Mouse (Mus musculus): Measurements from ENCODE around the gene Olfr1163.
"Not testable (repeated sequence)": the region's sequence is repeated elsewhere in the genome, so short reads cannot be mapped to it uniquely, and the experiment has no call there.

Gene Olfr1163

GRCm38 (mm10) chr2:88071730-88072129 lies at the start of gene Olfr1163:
Olfr1163 (minus strand) TSS chr2:88071830.
- no peak for DNase-seq (ENCODE audit: low read depth, low spot score)

- DNase-seq (ENCODE audit: low read depth, low spot score) = no peak
Measured at GRCm38 (mm10) chr2:88093866-88094265, 22.2 kb upstream of the Olfr1163 start, which contains the start of gene Olfr1164. Olfr1164 (minus strand) TSS chr2:88093966.

- DNase-seq (ENCODE audit: low read depth, low spot score) = no peak
Measured at GRCm38 (mm10) chr2:88063587-88063986, 8.0 kb downstream of the Olfr1163 start.

GRCm38 (mm10) chr2:88051029-88051428 lies 20.6 kb downstream of the Olfr1163 start, which contains the start of gene Olfr1162:
Olfr1162 (minus strand) TSS chr2:88051129.
- no peak for DNase-seq (ENCODE audit: low read depth, low spot score)

GRCm38 (mm10) chr2:88037599-88037998 lies 34.0 kb downstream of the Olfr1163 start, which contains the start of gene Olfr73:
Olfr73 (minus strand) TSS chr2:88037699.
- DNase-seq (ENCODE audit: low read depth, low spot score) = no peak

GRCm38 (mm10) chr2:88022474-88022873 lies 49.2 kb downstream of the Olfr1163 start, which contains the start of gene Olfr1161:
Olfr1161 (plus strand) TSS chr2:88022774.
- not testable (repeated sequence) for DNase-seq (ENCODE audit: low read depth, low spot score)

All from 3T3-L1 (cell line).